Mouse (Mus musculus): ENCODE results near the gene Pcp4l1. TPM values are rescaled to one million over a fixed set of nuclear protein-coding genes. Genes with fewer than 3 reads are reported as not detected.
A peak's percentile ranks its signal among the peaks of the same experiment; 100 is the strongest.

The Pcp4l1 gene
- polyA plus RNA-seq, 1 experiment from 2014 or later, result 32.8 TPM

- no peaks in the 10 kb centered on the region for H3K9me3 ChIP-seq
- peaks cover 21% of the 10 kb centered on the region for H3K27me3 ChIP-seq (replicated peaks)
- no peak overlapping the region for H3K27ac ChIP-seq
- WGBS, result 16% methylated on average over 20 of the region's 20 CpGs
- no peaks in the 10 kb centered on the region for H3K36me3 ChIP-seq
- ATAC-seq (ENCODE audit: insufficient read depth, low FRiP score, low read depth), result no peak
- peak overlapping the region; percentile 51 for H3K4me3 ChIP-seq (replicated peaks)
- peak overlapping the region; percentile 23; the same call in 1 of the 2 replicates for H3K9ac ChIP-seq
- peaks cover 25% of the 10 kb centered on the region for H3K4me1 ChIP-seq
- peak overlapping the region; percentile 91 for H3K4me2 ChIP-seq
Observed at GRCm38 (mm10) chr1:171195046-171195822, 834 bp downstream of the Pcp4l1 start.

DNA sequence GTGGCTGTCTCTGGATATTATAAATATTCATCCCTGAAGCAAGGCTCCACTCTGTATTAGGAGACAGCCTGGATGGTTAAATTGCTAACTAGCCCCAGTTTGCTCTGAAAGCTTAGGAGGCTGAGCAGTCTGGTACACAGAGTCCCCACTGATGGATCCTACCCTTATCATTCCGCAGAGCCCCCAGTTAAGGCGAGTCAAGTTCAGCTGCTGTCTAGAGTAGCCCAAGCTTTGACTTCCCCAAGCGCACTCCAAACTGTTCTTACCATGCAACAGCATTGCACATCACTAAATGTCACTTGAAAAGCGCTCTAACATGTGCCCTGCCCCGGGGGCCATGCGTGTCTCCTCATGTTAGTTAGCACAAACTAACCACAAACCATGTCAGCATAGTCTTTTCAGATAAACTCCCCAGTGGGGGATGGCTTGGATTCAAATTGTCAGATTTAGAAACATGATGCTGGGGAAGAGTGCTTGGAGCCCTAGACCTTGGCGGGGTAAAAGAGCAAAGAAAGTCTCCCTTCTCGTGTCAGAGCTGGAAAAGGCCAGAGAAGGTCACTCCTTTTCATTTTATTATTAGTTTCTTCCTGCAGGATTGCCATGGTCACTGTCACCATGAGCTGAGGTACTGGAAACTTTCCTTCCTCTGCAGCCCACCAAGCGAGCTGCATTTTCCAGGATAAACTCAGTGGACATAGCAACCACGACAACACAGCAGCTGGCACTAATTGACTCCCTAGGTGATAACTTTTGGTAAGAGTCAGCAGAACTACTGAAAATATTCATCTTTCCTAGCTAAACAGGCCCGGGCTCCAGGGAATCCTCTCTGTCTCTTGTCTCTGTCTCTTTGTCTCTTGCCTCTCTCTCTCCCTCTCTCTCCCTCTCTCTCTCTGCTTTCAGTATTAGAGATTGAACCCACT is 1.9 kb downstream of the Pcp4l1 start:
- Histone ChIP-seq H3K27me3 (replicated peaks) (peaks cover 21% of the 10 kb centered on the region), H3K9me3 (no peaks in the 10 kb centered on the region), H3K4me1 (peaks cover 33% of the 10 kb centered on the region), H3K27ac (no peak overlapping the region), H3K4me2 (peak overlapping the region; percentile 46; the same call in 1 of the 2 replicates), H3K9ac (no peak overlapping the region), H3K36me3 (no peaks in the 10 kb centered on the region), H3K4me3 (replicated peaks) (no peak overlapping the region)
- ATAC-seq (ENCODE audit: insufficient read depth, low FRiP score, low read depth), result no peak
- WGBS, result 31% methylated on average over 11 of the region's 11 CpGs

GRCm38 (mm10) chr1:171193093-171193840 is 2.8 kb downstream of the Pcp4l1 start:
- Histone ChIP-seq H3K27me3 (replicated peaks) (peaks cover 21% of the 10 kb centered on the region), H3K4me1 (peaks cover 37% of the 10 kb centered on the region), H3K4me3 (replicated peaks) (no peak overlapping the region; the same call in 1 of the 2 replicates), H3K4me2 (peak overlapping the region; percentile 46), H3K27ac (no peak overlapping the region), H3K9me3 (no peaks in the 10 kb centered on the region), H3K36me3 (no peaks in the 10 kb centered on the region), H3K9ac (no peak overlapping the region)
- no peak for ATAC-seq (ENCODE audit: insufficient read depth, low FRiP score, low read depth)
- 9% methylated on average over 18 of the region's 18 CpGs for WGBS

GRCm38 (mm10) chr1:171192283-171192682 is 3.8 kb downstream of the Pcp4l1 start:
- Histone ChIP-seq H3K27me3 (replicated peaks) (peaks cover 21% of the 10 kb centered on the region), H3K4me3 (replicated peaks) (no peak overlapping the region), H3K9ac (no peak overlapping the region), H3K36me3 (no peaks in the 10 kb centered on the region), H3K4me2 (no peak overlapping the region), H3K27ac (no peak overlapping the region), H3K9me3 (no peaks in the 10 kb centered on the region), H3K4me1 (peaks cover 37% of the 10 kb centered on the region)
- 59% methylated on average over 10 of the region's 10 CpGs for WGBS
- ATAC-seq (ENCODE audit: insufficient read depth, low FRiP score, low read depth), result no peak

DNA sequence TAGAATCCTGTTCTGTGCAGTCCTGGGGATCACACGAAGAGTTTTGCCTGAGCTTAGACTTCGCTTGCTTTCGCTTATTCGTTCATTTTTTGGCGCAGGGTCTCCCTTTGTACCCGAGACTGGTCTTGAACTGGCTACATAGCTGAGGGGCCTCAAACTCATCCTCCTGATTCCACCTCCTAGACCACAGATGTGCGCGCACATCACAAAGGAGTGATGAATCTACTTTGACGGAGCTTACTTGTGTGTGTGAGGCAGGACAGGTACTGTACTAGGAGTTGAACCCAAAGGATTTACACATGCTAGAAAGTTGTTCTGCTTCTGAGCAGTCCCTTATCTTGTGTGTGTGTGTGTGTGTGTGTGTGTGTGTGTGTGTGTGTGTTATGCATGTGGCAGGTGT is 5.2 kb downstream of the Pcp4l1 start:
- Histone ChIP-seq H3K4me3 (replicated peaks) (no peak overlapping the region), H3K27ac (no peak overlapping the region), H3K4me2 (no peak overlapping the region), H3K9ac (no peak overlapping the region), H3K9me3 (no peaks in the 10 kb centered on the region), H3K36me3 (no peaks in the 10 kb centered on the region), H3K27me3 (replicated peaks) (peaks cover 16% of the 10 kb centered on the region), H3K4me1 (peaks cover 35% of the 10 kb centered on the region)
- ATAC-seq (ENCODE audit: insufficient read depth, low FRiP score, low read depth), result no peak
- WGBS, result 94% methylated on average over 9 of the region's 9 CpGs

DNA sequence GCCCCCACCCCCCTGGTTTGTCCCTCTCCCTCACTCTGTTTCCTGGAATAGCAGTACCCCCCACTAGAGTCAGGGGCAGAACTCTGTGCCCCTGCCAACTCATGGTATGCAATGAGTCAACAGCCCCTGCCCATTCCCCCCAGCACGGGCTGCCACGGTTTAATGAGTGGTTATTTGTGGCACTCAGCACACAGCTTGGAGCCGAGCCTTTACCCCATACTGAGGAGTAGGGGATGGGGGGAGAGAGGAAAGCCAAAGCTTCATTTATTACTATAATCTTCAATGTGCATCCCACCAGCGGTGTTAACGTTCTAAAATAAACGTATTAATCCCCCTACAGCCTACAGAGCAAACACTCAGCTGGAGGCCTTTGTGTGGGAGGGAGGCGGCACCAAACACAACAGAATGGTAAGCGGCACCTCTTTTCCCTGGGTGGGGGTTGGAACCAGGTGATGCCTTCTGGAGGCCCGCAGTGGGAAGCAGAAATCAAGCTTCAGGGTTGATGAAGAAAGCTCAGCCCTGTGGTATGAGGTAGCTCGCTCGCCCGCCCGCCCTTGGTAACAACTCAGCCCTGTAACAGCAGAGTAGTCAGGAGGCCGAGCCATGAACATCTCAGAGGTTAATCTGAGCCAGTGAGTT is 6.5 kb downstream of the Pcp4l1 start:
- Histone ChIP-seq H3K4me1 (peaks cover 32% of the 10 kb centered on the region), H3K27ac (peak overlapping the region; percentile 69), H3K36me3 (no peaks in the 10 kb centered on the region), H3K27me3 (replicated peaks) (peaks cover 5% of the 10 kb centered on the region; the same call in 1 of the 2 replicates), H3K4me2 (peak overlapping the region; percentile 12; the same call in 1 of the 2 replicates), H3K4me3 (replicated peaks) (no peak overlapping the region), H3K9me3 (no peaks in the 10 kb centered on the region), H3K9ac (no peak overlapping the region)
- ATAC-seq (ENCODE audit: insufficient read depth, low FRiP score, low read depth), result peak; percentile 58; the same call in 1 of the 2 replicates
- 36% methylated on average over 14 of the region's 14 CpGs for WGBS

- ATAC-seq (ENCODE audit: insufficient read depth, low FRiP score, low read depth), result no peak
- peak overlapping the region; percentile 69 for H3K27ac ChIP-seq
Observed at GRCm38 (mm10) chr1:171189046-171189445, 7.0 kb downstream of the Pcp4l1 start.

GRCm38 (mm10) chr1:171187851-171188700 is 8.0 kb downstream of the Pcp4l1 start:
- Histone ChIP-seq H3K36me3 (no peaks in the 10 kb centered on the region), H3K27ac (no peak overlapping the region), H3K4me3 (replicated peaks) (no peak overlapping the region), H3K4me1 (peaks cover 25% of the 10 kb centered on the region), H3K9me3 (no peaks in the 10 kb centered on the region), H3K27me3 (replicated peaks) (no peaks in the 10 kb centered on the region), H3K9ac (no peak overlapping the region), H3K4me2 (no peak overlapping the region)
- 68% methylated on average over 13 of the region's 13 CpGs for WGBS
- no peak for ATAC-seq (ENCODE audit: insufficient read depth, low FRiP score, low read depth)

More at GRCm38 (mm10) chr1:171189046-171189445, 7.0 kb downstream of the Pcp4l1 start:
- Histone ChIP-seq H3K9ac (no peak overlapping the region), H3K4me1 (peaks cover 30% of the 10 kb centered on the region), H3K27me3 (replicated peaks) (no peaks in the 10 kb centered on the region; the same call in 1 of the 2 replicates), H3K36me3 (no peaks in the 10 kb centered on the region), H3K4me3 (replicated peaks) (no peak overlapping the region), H3K9me3 (no peaks in the 10 kb centered on the region), H3K4me2 (peak overlapping the region; percentile 12; the same call in 1 of the 2 replicates)
- WGBS, result 14% methylated on average over 8 of the region's 8 CpGs

DNA sequence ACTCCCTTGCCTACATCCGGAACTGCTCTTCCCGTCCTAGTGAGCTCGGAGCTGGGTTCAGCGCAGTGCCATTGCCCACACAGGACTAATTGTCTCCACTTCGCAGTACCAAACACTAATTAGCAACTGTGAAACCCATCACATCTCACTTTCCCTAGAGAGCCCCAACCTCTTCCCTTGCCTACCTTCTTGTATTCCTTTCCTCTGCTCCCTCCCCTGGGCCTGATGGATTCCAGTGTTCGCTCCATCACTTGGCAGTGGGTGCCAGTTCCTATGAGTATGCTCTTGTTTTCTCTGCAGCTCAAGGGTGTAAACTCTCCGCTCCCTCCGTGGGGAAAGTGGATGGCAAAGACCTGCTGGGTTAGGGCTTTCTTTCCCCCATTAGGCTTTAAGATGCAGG is 10.4 kb downstream of the Pcp4l1 start:
- ATAC-seq (ENCODE audit: insufficient read depth, low FRiP score, low read depth), result no peak
- 67% methylated on average over 8 of the region's 8 CpGs for WGBS

GRCm38 (mm10) chr1:171184314-171184713 is 11.8 kb downstream of the Pcp4l1 start:
- Histone ChIP-seq H3K27me3 (replicated peaks) (no peaks in the 10 kb centered on the region), H3K27ac (no peak overlapping the region), H3K36me3 (no peaks in the 10 kb centered on the region), H3K9me3 (no peaks in the 10 kb centered on the region), H3K4me3 (replicated peaks) (no peak overlapping the region), H3K4me2 (no peak overlapping the region), H3K9ac (no peak overlapping the region), H3K4me1 (peaks cover 16% of the 10 kb centered on the region)
- no peak for ATAC-seq (ENCODE audit: insufficient read depth, low FRiP score, low read depth)
- WGBS, result 64% methylated on average over 7 of the region's 7 CpGs

More for the DNA sequence above, 10.4 kb downstream of the Pcp4l1 start:
- H3K4me1 ChIP-seq, result peaks cover 22% of the 10 kb centered on the region
- no peak overlapping the region for H3K27ac ChIP-seq
- no peak overlapping the region for H3K4me3 ChIP-seq (replicated peaks)
- H3K36me3 ChIP-seq, result no peaks in the 10 kb centered on the region
- H3K4me2 ChIP-seq, result no peak overlapping the region
- no peaks in the 10 kb centered on the region for H3K9me3 ChIP-seq
- no peaks in the 10 kb centered on the region for H3K27me3 ChIP-seq (replicated peaks)
- no peak overlapping the region for H3K9ac ChIP-seq
